Mouse (Mus musculus) C2C12 (cell line): ENCODE results near the gene Rnf220. TPM values are rescaled to one million over a fixed set of nuclear protein-coding genes. Genes with fewer than 3 reads are reported as not detected.

Source experiments
- H3K27me3 ChIP-seq: one replicate; pipeline ENCODE4 v1.6.1; 2011; ENCODE audit not compliant: control insufficient read depth, insufficient read depth, insufficient read length
- H3K36me3 ChIP-seq: one replicate; pipeline ENCODE4 v1.6.1; 2011; ENCODE audit not compliant: control insufficient read depth, insufficient read depth
- H3K4me3 ChIP-seq: one replicate; pipeline ENCODE4 v1.5.1; 2011; ENCODE audit warnings: mild to moderate bottlenecking, control low read depth; ENCODE audit not compliant: poor library complexity, insufficient read depth, severe bottlenecking
- H3K79me2 ChIP-seq: one replicate; pipeline ENCODE4 v1.6.1; 2011; ENCODE audit not compliant: control insufficient read depth, insufficient read depth
- H3K79me3 ChIP-seq: one replicate; pipeline ENCODE4 v1.6.1; 2011; ENCODE audit warnings: low read depth, control low read depth
- H3ac ChIP-seq: one replicate; pipeline ENCODE3; 2011; ENCODE audit warnings: low read depth; ENCODE audit not compliant: control insufficient read depth, insufficient read length
- CEBPB ChIP-seq: IDR thresholded peaks from one replicate; pipeline ENCODE4 v1.6.1; 2011; ENCODE audit warnings: low read depth, mild to moderate bottlenecking, control low read depth, moderate library complexity
- CTCF ChIP-seq: IDR thresholded peaks from one replicate; pipeline ENCODE4 v1.5.1; 2011; ENCODE audit not compliant: control insufficient read depth, insufficient read depth, insufficient read length
- FOSL1 ChIP-seq: IDR thresholded peaks from one replicate; pipeline ENCODE4 v1.8.0; 2011; ENCODE audit warnings: mild to moderate bottlenecking, low read length; ENCODE audit not compliant: poor library complexity, insufficient read depth, severe bottlenecking
- MAX ChIP-seq: IDR thresholded peaks from one replicate; pipeline ENCODE4 v1.6.1; 2011; ENCODE audit warnings: mild to moderate bottlenecking, control low read depth
- MYOD1 ChIP-seq: IDR thresholded peaks from one replicate; pipeline ENCODE4 v1.6.1; 2011; ENCODE audit warnings: low read depth; ENCODE audit not compliant: control insufficient read depth, insufficient read length
- MYOG ChIP-seq: IDR thresholded peaks from one replicate; pipeline ENCODE4 v1.6.1; 2011; ENCODE audit not compliant: control insufficient read depth, insufficient read length; ENCODE audit errors: extremely low read depth
- USF1 ChIP-seq: IDR thresholded peaks from one replicate; pipeline ENCODE4 v1.6.1; 2011; ENCODE audit warnings: low read depth, mild to moderate bottlenecking, control low read depth, moderate library complexity
- polyA plus RNA-seq: library from polyadenylated mRNA; unstranded; fragments of >200 nt; fragmentation: generic; extraction: Trizol; gene quantifications from one replicate; pipeline ENCODE4 v1.2.1, GENCODE M21; 2012; ENCODE audit warnings: missing spikeins

Gene Rnf220
- polyA plus RNA-seq, 1 experiment = 61.2 TPM

DNA sequence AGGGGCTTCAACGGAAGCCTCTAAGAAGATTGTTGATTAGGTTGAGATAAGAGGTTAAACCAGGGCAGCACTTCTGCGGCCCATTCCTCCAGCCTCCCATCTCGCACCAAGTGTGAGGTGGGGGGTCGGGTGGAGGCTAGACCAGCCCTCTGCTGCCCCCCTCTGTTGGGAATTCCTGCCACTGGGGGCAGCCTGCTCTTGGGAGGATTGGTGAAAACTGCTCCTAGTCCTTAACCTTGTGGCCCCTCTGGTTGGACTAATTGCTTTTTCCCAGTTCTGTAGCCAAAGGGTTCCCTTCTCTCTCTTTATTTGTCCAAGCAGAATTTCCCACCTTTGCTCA is 183.8 kb downstream of the Rnf220 start:
- no peak for TF ChIP-seq MAX
- TF ChIP-seq FOSL1 = no peak
- no peak for TF ChIP-seq CEBPB
- TF ChIP-seq CTCF = no peak
- no peak for TF ChIP-seq MYOD1
- no peak for TF ChIP-seq MYOG
- no peak for TF ChIP-seq USF1
- Histone ChIP-seq H3K27me3 (no peaks in the 10 kb centered on the region), H3K4me3 (no peak overlapping the region)

DNA sequence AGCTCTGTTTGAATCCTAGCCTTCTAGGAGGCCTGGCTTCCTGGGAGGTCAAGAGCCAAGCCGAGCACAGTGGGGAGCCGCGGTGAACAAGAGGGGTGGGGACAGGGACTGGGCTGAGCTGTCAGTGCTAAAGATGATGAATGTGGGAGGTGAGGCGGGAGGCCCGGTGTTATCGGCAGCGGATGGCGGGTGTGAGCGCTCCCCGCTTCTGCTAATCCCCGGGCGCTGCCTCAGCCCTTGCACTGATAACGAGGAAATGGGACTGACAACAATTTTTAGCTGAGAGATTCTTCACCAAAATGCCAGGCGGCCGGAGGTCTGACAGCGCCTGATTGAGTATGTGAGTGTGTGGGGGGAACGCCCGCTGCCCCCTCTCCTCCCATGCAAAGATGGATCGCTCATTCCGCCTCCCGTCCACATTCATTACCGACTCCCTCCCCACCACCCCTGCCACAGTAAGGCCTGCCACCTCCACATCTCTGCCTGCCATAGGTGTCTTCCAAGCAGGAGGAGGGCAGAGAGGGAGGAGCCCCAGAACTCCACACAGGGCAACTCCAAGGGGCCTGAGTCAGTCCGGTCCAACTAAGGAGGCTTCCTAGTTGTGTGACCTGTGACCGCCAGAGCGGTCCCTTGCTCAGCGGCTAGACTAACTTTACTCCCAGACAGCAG is 184.3 kb downstream of the Rnf220 start:
- Histone ChIP-seq H3K4me3 (no peak overlapping the region), H3K27me3 (peaks cover 2% of the 10 kb centered on the region), H3K36me3 (no peaks in the 10 kb centered on the region), H3K79me3 (no peaks in the 10 kb centered on the region), H3K79me2 (no peaks in the 10 kb centered on the region), H3ac (no peak overlapping the region)
- no peak for TF ChIP-seq MYOD1
- TF ChIP-seq CTCF = no peak
- no peak for TF ChIP-seq FOSL1
- no peak for TF ChIP-seq MYOG
- no peak for TF ChIP-seq USF1
- TF ChIP-seq CEBPB = no peak
- TF ChIP-seq MAX = no peak

More for the DNA sequence above, 183.8 kb downstream of the Rnf220 start:
- no peaks in the 10 kb centered on the region for H3K36me3 ChIP-seq
- no peak overlapping the region for H3ac ChIP-seq
- H3K79me2 ChIP-seq = no peaks in the 10 kb centered on the region
- no peaks in the 10 kb centered on the region for H3K79me3 ChIP-seq

DNA sequence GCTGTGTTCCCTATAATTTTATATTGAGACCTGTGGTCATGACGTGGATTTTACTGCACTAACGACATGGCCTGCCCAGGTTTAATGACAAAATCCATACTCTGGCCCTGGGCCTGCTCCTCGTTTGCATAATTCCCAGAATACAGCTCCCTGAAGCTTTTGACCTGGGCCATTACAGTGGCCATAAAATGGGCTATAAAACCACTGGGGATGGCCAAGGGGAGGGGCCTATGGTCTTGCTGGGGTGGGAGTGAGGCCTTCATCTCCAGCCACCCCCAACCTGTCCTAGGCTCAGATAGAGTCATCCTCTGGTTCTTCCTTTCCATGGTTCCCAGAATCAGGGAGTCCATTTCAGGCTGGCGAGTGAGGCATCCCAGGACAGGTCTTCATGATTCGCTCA is 185.0 kb downstream of the Rnf220 start:
- H3K27me3 ChIP-seq = peaks cover 5% of the 10 kb centered on the region
- no peak overlapping the region for H3ac ChIP-seq
- no peaks in the 10 kb centered on the region for H3K36me3 ChIP-seq
- H3K79me2 ChIP-seq = no peaks in the 10 kb centered on the region
- TF ChIP-seq MYOD1 (no peak), USF1 (no peak), MAX (no peak), CEBPB (no peak), MYOG (no peak), FOSL1 (no peak), CTCF (no peak)
- H3K79me3 ChIP-seq = no peaks in the 10 kb centered on the region
- H3K4me3 ChIP-seq = no peak overlapping the region

DNA sequence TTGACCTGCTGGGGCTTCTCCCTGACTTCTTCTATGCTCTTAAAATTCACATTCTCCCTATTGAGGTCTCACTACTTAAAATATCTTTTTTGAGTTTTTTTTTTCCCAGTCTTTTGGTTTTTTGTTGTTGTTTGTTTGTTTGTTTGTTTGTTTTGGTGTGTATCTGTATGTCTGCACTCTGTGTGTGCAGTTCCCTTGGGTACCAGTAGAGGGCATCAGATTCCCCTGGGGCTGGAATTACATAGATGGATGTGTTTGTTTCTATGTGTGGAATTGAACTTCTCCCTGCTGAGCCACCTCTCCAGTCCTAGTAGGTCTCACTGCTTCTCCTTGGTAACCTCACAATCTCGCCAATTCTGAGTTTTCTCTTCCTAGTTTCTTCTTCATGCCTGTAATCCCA is 187.4 kb downstream of the Rnf220 start:
- Histone ChIP-seq H3K4me3 (no peak overlapping the region), H3ac (no peak overlapping the region), H3K79me3 (no peaks in the 10 kb centered on the region), H3K36me3 (no peaks in the 10 kb centered on the region), H3K27me3 (peaks cover 20% of the 10 kb centered on the region), H3K79me2 (no peaks in the 10 kb centered on the region)
- no peak for TF ChIP-seq MYOG
- no peak for TF ChIP-seq MYOD1
- TF ChIP-seq MAX = no peak
- TF ChIP-seq CEBPB = no peak
- TF ChIP-seq USF1 = no peak
- TF ChIP-seq FOSL1 = no peak
- TF ChIP-seq CTCF = no peak

DNA sequence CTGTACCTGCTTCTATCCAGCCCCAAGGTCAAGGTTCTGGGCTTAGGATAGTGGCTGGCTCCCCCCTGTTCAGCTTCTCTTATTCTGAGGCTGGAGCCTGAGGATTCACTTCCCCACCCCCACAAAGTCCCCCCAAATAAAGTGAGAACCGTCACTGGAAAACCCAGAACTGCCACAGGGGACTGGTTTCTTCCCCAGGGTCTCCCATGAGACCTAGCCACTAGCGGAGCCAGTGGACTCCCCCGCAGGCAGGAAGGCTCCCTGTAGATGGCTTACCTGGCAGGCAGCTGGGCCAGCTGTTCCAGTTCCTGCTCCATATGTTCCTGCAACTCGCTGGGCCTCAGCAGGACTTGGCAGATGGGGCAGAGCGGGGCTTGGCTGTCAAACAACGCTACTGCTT is 189.6 kb downstream of the Rnf220 start:
- H3K27me3 ChIP-seq = peaks cover 41% of the 10 kb centered on the region
- no peak overlapping the region for H3ac ChIP-seq
- no peaks in the 10 kb centered on the region for H3K79me3 ChIP-seq
- TF ChIP-seq CEBPB = no peak
- no peak for TF ChIP-seq FOSL1
- H3K36me3 ChIP-seq = no peaks in the 10 kb centered on the region
- H3K4me3 ChIP-seq = no peak overlapping the region
- no peaks in the 10 kb centered on the region for H3K79me2 ChIP-seq

DNA sequence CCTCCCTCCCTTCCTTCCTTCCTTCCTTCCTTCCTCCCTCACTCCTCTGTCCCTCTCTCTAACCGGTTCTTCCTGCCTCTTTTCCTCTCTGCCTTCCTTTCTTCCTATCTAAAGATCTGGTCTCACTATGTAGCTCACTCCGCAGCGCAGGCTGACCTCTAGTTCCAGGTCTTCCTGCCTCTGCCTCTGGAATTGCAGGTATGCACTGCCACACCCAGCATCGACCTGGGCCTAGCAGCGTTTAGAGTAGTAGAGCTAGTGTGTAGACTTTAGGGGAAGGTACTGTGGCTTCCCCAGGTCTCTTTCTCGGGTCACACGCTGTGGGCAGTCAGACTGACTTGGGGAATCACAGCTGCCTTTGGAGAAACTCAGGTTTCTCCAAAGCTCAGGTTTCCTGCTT is 191.4 kb downstream of the Rnf220 start:
- no peaks in the 10 kb centered on the region for H3K79me3 ChIP-seq
- H3ac ChIP-seq = no peak overlapping the region
- TF ChIP-seq FOSL1 (no peak), USF1 (no peak), MYOG (no peak)
- no peaks in the 10 kb centered on the region for H3K36me3 ChIP-seq
- H3K27me3 ChIP-seq = peaks cover 54% of the 10 kb centered on the region
- H3K79me2 ChIP-seq = no peaks in the 10 kb centered on the region
- no peak overlapping the region for H3K4me3 ChIP-seq
